Mouse (Mus musculus): Measurements from ENCODE around the gene Mcrip1. TPM values are rescaled to one million over a fixed set of nuclear protein-coding genes. Genes with fewer than 3 reads are reported as not detected.

Mcrip1 gene
- polyA plus RNA-seq, 1 experiment from 2014 or later, result 267 TPM

DNA sequence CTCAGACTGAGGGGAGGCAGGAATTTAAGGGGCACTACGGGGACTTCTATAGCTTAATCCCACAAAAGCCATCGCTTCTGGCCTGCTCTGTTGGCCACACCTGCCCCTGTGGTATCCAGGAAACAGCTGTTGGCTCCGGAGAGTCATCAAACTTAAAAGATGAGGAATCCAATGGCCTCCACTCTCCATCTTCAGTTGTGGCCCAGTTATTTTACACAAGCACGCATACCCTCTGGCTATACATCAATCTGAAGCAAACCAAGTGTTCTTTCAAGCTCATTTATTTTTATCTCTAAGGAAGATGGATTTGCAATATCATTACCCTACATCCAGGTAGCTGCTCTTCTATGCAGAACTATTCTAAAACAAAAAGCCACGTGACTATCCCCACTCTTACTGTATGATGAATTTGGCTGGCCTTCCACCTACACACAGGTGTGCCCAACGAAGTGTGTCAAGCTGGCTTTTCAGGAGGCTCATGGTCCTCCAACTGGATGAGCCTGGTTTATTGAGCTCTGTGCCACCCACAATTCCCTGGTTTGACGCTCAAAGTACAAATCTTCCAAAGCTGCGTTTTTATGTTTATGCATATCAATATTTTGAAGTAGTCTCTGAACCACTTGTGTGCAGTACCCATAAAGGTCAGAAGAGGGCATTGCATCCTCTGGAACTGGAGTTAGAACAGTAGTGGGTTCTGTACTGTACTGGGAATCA is 32.9 kb upstream of the Mcrip1 start:
- H3K4me3 ChIP-seq (ENCODE audit: low read depth, low read length), result peak overlapping the region; percentile 89
- H3K9me3 ChIP-seq (ENCODE audit: control insufficient read depth, low read length), result no peaks in the 10 kb centered on the region
- peak overlapping the region; percentile 99 for H3K4me2 ChIP-seq (ENCODE audit: low read depth, low read length)
- 69% methylated on average over 8 of the region's 8 CpGs for WGBS
- H3K27ac ChIP-seq (ENCODE audit: low read depth, low read length), result peak overlapping the region; percentile 94
- ATAC-seq (ENCODE audit: low read depth), result 0 out of 2 replicates have a peak, but pooled peaks have one; percentile 7
- peaks cover 43% of the 10 kb centered on the region for H3K36me3 ChIP-seq (ENCODE audit: control insufficient read depth, insufficient read depth, low read length)
- H3K4me1 ChIP-seq (ENCODE audit: control insufficient read depth, insufficient read depth, low read length), result peaks cover 20% of the 10 kb centered on the region
- no peaks in the 10 kb centered on the region for H3K27me3 ChIP-seq (ENCODE audit: control insufficient read depth, insufficient read depth, low read length)
- peak overlapping the region; percentile 99 for H3K9ac ChIP-seq (replicated peaks; ENCODE audit: low read depth, low read length)

GRCm38 (mm10) chr11:120581490-120582267 is 32.2 kb upstream of the Mcrip1 start, which contains the start of gene Arhgdia:
Arhgdia (minus strand) TSS chr11:120581624.
- H3K9ac ChIP-seq (replicated peaks; ENCODE audit: low read depth, low read length), result peak within 1 kb of the TSS; percentile 99
- H3K27ac ChIP-seq (ENCODE audit: low read depth, low read length), result peak within 1 kb of the TSS; percentile 94
- peaks cover 42% of the 10 kb centered on the region for H3K36me3 ChIP-seq (ENCODE audit: control insufficient read depth, insufficient read depth, low read length)
- H3K4me2 ChIP-seq (ENCODE audit: low read depth, low read length), result peak within 1 kb of the TSS; percentile 99
- peak within 1 kb of the TSS; percentile 89 for H3K4me3 ChIP-seq (ENCODE audit: low read depth, low read length)
- H3K9me3 ChIP-seq (ENCODE audit: control insufficient read depth, low read length), result no peaks in the 10 kb centered on the region
- WGBS, result 4% methylated on average over 65 of the region's 75 CpGs
- peak; percentile 62 for ATAC-seq (ENCODE audit: low read depth)
- H3K4me1 ChIP-seq (ENCODE audit: control insufficient read depth, insufficient read depth, low read length), result peaks cover 20% of the 10 kb centered on the region
- H3K27me3 ChIP-seq (ENCODE audit: control insufficient read depth, insufficient read depth, low read length), result no peaks in the 10 kb centered on the region

GRCm38 (mm10) chr11:120580871-120581331 is 31.4 kb upstream of the Mcrip1 start:
- H3K4me3 ChIP-seq (ENCODE audit: low read depth, low read length), result peak overlapping the region; percentile 89
- no peaks in the 10 kb centered on the region for H3K27me3 ChIP-seq (ENCODE audit: control insufficient read depth, insufficient read depth, low read length)
- no peaks in the 10 kb centered on the region for H3K9me3 ChIP-seq (ENCODE audit: control insufficient read depth, low read length)
- H3K36me3 ChIP-seq (ENCODE audit: control insufficient read depth, insufficient read depth, low read length), result peaks cover 35% of the 10 kb centered on the region
- WGBS, result under 1% methylated on average over 44 of the region's 44 CpGs
- peak overlapping the region; percentile 99 for H3K9ac ChIP-seq (replicated peaks; ENCODE audit: low read depth, low read length)
- peak overlapping the region; percentile 99 for H3K4me2 ChIP-seq (ENCODE audit: low read depth, low read length)
- 0 out of 2 replicates have a peak, but pooled peaks have one; percentile 28 for ATAC-seq (ENCODE audit: low read depth)
- H3K27ac ChIP-seq (ENCODE audit: low read depth, low read length), result peak overlapping the region; percentile 94
- H3K4me1 ChIP-seq (ENCODE audit: control insufficient read depth, insufficient read depth, low read length), result peaks cover 20% of the 10 kb centered on the region

GRCm38 (mm10) chr11:120580190-120580589 is 30.7 kb upstream of the Mcrip1 start:
- Histone ChIP-seq H3K27me3 (ENCODE audit: control insufficient read depth, insufficient read depth, low read length) (no peaks in the 10 kb centered on the region), H3K36me3 (ENCODE audit: control insufficient read depth, insufficient read depth, low read length) (peaks cover 28% of the 10 kb centered on the region)

GRCm38 (mm10) chr11:120579316-120580107 is 30.0 kb upstream of the Mcrip1 start:
- Histone ChIP-seq H3K36me3 (ENCODE audit: control insufficient read depth, insufficient read depth, low read length) (peaks cover 24% of the 10 kb centered on the region), H3K4me2 (ENCODE audit: low read depth, low read length) (peak overlapping the region; percentile 99), H3K27ac (ENCODE audit: low read depth, low read length) (peak overlapping the region; percentile 94; the same call in 1 of the 2 replicates), H3K9ac (replicated peaks; ENCODE audit: low read depth, low read length) (peak overlapping the region; percentile 99; the same call in 1 of the 2 replicates), H3K4me3 (ENCODE audit: low read depth, low read length) (peak overlapping the region; percentile 89), H3K27me3 (ENCODE audit: control insufficient read depth, insufficient read depth, low read length) (no peaks in the 10 kb centered on the region), H3K4me1 (ENCODE audit: control insufficient read depth, insufficient read depth, low read length) (peaks cover 20% of the 10 kb centered on the region), H3K9me3 (ENCODE audit: control insufficient read depth, low read length) (no peaks in the 10 kb centered on the region)
- WGBS, result 66% methylated on average over 15 of the region's 15 CpGs
- ATAC-seq (ENCODE audit: low read depth), result no peak

More at GRCm38 (mm10) chr11:120580190-120580589, 30.7 kb upstream of the Mcrip1 start:
- no peaks in the 10 kb centered on the region for H3K9me3 ChIP-seq (ENCODE audit: control insufficient read depth, low read length)
- peak overlapping the region; percentile 89 for H3K4me3 ChIP-seq (ENCODE audit: low read depth, low read length)
- peaks cover 20% of the 10 kb centered on the region for H3K4me1 ChIP-seq (ENCODE audit: control insufficient read depth, insufficient read depth, low read length)
- peak overlapping the region; percentile 99 for H3K9ac ChIP-seq (replicated peaks; ENCODE audit: low read depth, low read length)
- no peak for ATAC-seq (ENCODE audit: low read depth)
- 64% methylated on average over 7 of the region's 7 CpGs for WGBS
- H3K27ac ChIP-seq (ENCODE audit: low read depth, low read length), result peak overlapping the region; percentile 94
- H3K4me2 ChIP-seq (ENCODE audit: low read depth, low read length), result peak overlapping the region; percentile 99

DNA sequence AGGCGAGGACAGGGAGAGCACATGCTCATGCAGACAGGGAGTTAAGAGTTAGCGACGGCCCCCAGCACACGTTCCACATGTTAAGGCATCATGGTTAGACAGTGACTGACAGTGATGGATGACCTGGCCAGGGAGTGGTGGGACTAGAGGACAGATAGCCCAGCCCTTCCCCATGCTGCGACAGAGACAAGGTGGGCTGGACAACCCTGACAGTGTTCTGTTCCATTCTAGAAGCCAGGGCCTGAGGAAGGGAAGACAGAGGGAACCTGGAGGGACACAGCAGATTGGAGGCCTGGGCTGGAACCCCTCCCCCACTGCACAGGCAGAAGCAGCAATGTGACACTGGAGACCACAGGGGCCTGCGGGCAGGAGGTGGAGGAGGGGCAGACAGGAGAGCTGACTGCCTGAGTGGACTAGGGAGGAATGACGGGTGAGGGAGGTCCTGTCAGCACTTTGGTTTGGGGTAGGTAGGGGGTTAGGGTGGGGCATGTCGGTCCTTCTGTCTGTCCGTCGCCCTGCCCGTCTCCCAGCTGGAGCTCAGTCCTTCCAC is 29.2 kb upstream of the Mcrip1 start:
- Histone ChIP-seq H3K4me2 (ENCODE audit: low read depth, low read length) (no peak overlapping the region), H3K9me3 (ENCODE audit: control insufficient read depth, low read length) (no peaks in the 10 kb centered on the region), H3K36me3 (ENCODE audit: control insufficient read depth, insufficient read depth, low read length) (peaks cover 24% of the 10 kb centered on the region), H3K4me3 (ENCODE audit: low read depth, low read length) (no peak overlapping the region), H3K27me3 (ENCODE audit: control insufficient read depth, insufficient read depth, low read length) (no peaks in the 10 kb centered on the region), H3K27ac (ENCODE audit: low read depth, low read length) (no peak overlapping the region), H3K4me1 (ENCODE audit: control insufficient read depth, insufficient read depth, low read length) (peaks cover 27% of the 10 kb centered on the region), H3K9ac (replicated peaks; ENCODE audit: low read depth, low read length) (no peak overlapping the region)
- no peak for ATAC-seq (ENCODE audit: low read depth)
- 88% methylated on average over 11 of the region's 11 CpGs for WGBS

- Histone ChIP-seq H3K4me2 (ENCODE audit: low read depth, low read length) (no peak overlapping the region; the same call in 1 of the 2 replicates), H3K9me3 (ENCODE audit: control insufficient read depth, low read length) (no peaks in the 10 kb centered on the region), H3K9ac (replicated peaks; ENCODE audit: low read depth, low read length) (0 out of 2 replicates have a peak overlapping the region, but pooled peaks have one; percentile 16), H3K4me1 (ENCODE audit: control insufficient read depth, insufficient read depth, low read length) (peaks cover 27% of the 10 kb centered on the region), H3K4me3 (ENCODE audit: low read depth, low read length) (no peak overlapping the region), H3K27me3 (ENCODE audit: control insufficient read depth, insufficient read depth, low read length) (no peaks in the 10 kb centered on the region), H3K36me3 (ENCODE audit: control insufficient read depth, insufficient read depth, low read length) (peaks cover 24% of the 10 kb centered on the region), H3K27ac (ENCODE audit: low read depth, low read length) (no peak overlapping the region)
- ATAC-seq (ENCODE audit: low read depth), result no peak
- 82% methylated on average over 10 of the region's 10 CpGs for WGBS
Observed at GRCm38 (mm10) chr11:120578024-120578693, 28.6 kb upstream of the Mcrip1 start.

Measured in neural tube, embryonic 14.5 days (tissue).